8 mouse cellular contexts compared by ENCODE assay signal in genomic region chr6:32710208-32710607, GRCm38 (mm10).
DNase-seq lines count a peak whose midpoint lies in the region; ATAC-seq and TF ChIP-seq lines count a peak whose summit lies in the region.

No protein-coding gene starts in this region.

- peaks cover 85% of the 10 kb centered on the region for H3K27me3 ChIP-seq in CH12.LX (replicated peaks)
- no peaks in the 10 kb centered on the region for H3K27me3 ChIP-seq in hindbrain, embryonic 15.5 days

- DNase-seq in frontal cortex, postnatal 10 days (ENCODE audit: low spot score in 2 of 2), result no peak
- DNase-seq in CH12.LX (ENCODE audit: extremely low read depth), result peak; percentile 24
- DNase-seq in embryo, embryonic 9.5 days (ENCODE audit: extremely low spot score), result peak; percentile 67
- DNase-seq in lung, postnatal 36 days, result peak; percentile 21
- no peak for DNase-seq in left cerebral cortex, adult 2 months (ENCODE audit: extremely low spot score in 1 of 2, low spot score in 2 of 2)
- DNase-seq in layer of hippocampus, postnatal 14 days (ENCODE audit: low spot score in 2 of 2), result no peak

- TF ChIP-seq CTCF in CH12.LX (conservative IDR thresholded peaks at IDR 0.05 in 1 of 2, IDR thresholded peaks at IDR 0.05 in 1 of 2; ENCODE audit: low read depth in 2 of 2, low read length in 2 of 2), result no peak
- no peak for TF ChIP-seq CTCF in left cerebral cortex, adult 2 months (IDR thresholded peaks at IDR 0.05)

- TF ChIP-seq RAD21 in CH12.LX (IDR thresholded peaks at IDR 0.05; ENCODE audit: low read depth, low read length), result no peak

- no peak overlapping the region for H3K27ac ChIP-seq in CH12.LX (ENCODE audit: insufficient read depth, low read depth)
- H3K27ac ChIP-seq in hindbrain, embryonic 15.5 days (replicated peaks), result no peak overlapping the region
- no peak overlapping the region for H3K27ac ChIP-seq in left cerebral cortex, adult 2 months

- H3K9me3 ChIP-seq in CH12.LX (replicated peaks; ENCODE audit: low read length), result peaks cover 4% of the 10 kb centered on the region
- H3K9me3 ChIP-seq in hindbrain, embryonic 15.5 days, result no peaks in the 10 kb centered on the region

- TF ChIP-seq EP300 in CH12.LX (IDR thresholded peaks at IDR 0.05; ENCODE audit: low read length), result no peak

- intact Hi-C loops in left cerebral cortex, adult 2 months (cut with DNase I), result no loop called here

- peak; percentile 43; the same call in 1 of the 2 replicates for ATAC-seq in frontal cortex, adult (ENCODE audit: low TSS enrichment)
- ATAC-seq in hindbrain, embryonic 15.5 days (ENCODE audit: low FRiP score, low read depth), result peak; percentile 65; the same call in 1 of the 2 replicates

- in situ Hi-C loops in CH12.LX (cut with MboI; ENCODE audit: low pct_ligation_motif_present, low pct_unique_long_range_greater_than_20kb, low sequenced_read_pairs), result no loop called here

- WGBS in hindbrain, embryonic 15.5 days, result 12% methylated on average over 10 of the region's 10 CpGs

- no peak overlapping the region for H3K4me2 ChIP-seq in CH12.LX (ENCODE audit: insufficient read depth, low read depth, poor library complexity, severe bottlenecking)
- no peak overlapping the region for H3K4me2 ChIP-seq in hindbrain, embryonic 15.5 days

- H3K9ac ChIP-seq in CH12.LX (ENCODE audit: insufficient read depth, low read depth), result no peak overlapping the region
- no peak overlapping the region for H3K9ac ChIP-seq in hindbrain, embryonic 15.5 days

- H3K36me3 ChIP-seq in CH12.LX (replicated peaks in 1 of 2; ENCODE audit: control insufficient read depth in 1 of 2, insufficient read depth in 1 of 2, low read length in 1 of 2), result no peaks in the 10 kb centered on the region
- no peaks in the 10 kb centered on the region for H3K36me3 ChIP-seq in hindbrain, embryonic 15.5 days

- dilution Hi-C loops in CH12.LX (cut with MboI; ENCODE audit: extremely low pct_ligation_motif_present, extremely low pct_unique_long_range_greater_than_20kb, low sequenced_read_pairs), result no loop called here

- no peaks in the 10 kb centered on the region for H3K79me2 ChIP-seq in CH12.LX (replicated peaks; ENCODE audit: control insufficient read depth, extremely low read depth, insufficient read depth, poor library complexity, severe bottlenecking)

- H3K4me1 ChIP-seq in CH12.LX (ENCODE audit: control insufficient read depth in 1 of 2, insufficient read depth in 2 of 2), result 0 out of 4 replicates have a peak, but pooled peaks cover 0 to 3% of the 10 kb centered on the region in 2 experiments
- peaks cover 7% of the 10 kb centered on the region; the same call in 1 of the 2 replicates for H3K4me1 ChIP-seq in hindbrain, embryonic 15.5 days (replicated peaks)

- no peak overlapping the region for H3K4me3 ChIP-seq in CH12.LX (replicated peaks in 1 of 3; ENCODE audit: low read depth in 2 of 3, low read length in 2 of 3, poor library complexity in 1 of 3)
- H3K4me3 ChIP-seq in hindbrain, embryonic 15.5 days, result no peak overlapping the region
- H3K4me3 ChIP-seq in left cerebral cortex, adult 2 months, result no peak overlapping the region

- no peak for TF ChIP-seq POLR2A in CH12.LX (IDR thresholded peaks at IDR 0.05; ENCODE audit: low read depth, low read length)

TF ChIP-seq in CH12.LX, 34 proteins besides CTCF, POLR2A, EP300 and RAD21:
- no peak for TF ChIP-seq ZKSCAN1 (IDR thresholded peaks at IDR 0.05; ENCODE audit: borderline replicate concordance, low read depth, low read length)
- no peak for TF ChIP-seq MAFK (IDR thresholded peaks at IDR 0.05; ENCODE audit: insufficient replicate concordance, low read length)
- TF ChIP-seq MXI1 (IDR thresholded peaks at IDR 0.05; ENCODE audit: low read depth, low read length), result no peak
- TF ChIP-seq NELFE (IDR thresholded peaks at IDR 0.05; ENCODE audit: low read depth, low read length), result no peak
- no peak for TF ChIP-seq RCOR1 (conservative IDR thresholded peaks at IDR 0.05; ENCODE audit: low read depth, low read length)
- TF ChIP-seq UBTF (IDR thresholded peaks at IDR 0.05; ENCODE audit: low read depth, low read length), result no peak
- no peak for TF ChIP-seq KAT2A (IDR thresholded peaks at IDR 0.05; ENCODE audit: insufficient replicate concordance, low read length)
- TF ChIP-seq MAZ (IDR thresholded peaks at IDR 0.05; ENCODE audit: low read depth, low read length), result no peak
- TF ChIP-seq GABPA (IDR thresholded peaks at IDR 0.05; ENCODE audit: insufficient replicate concordance, low read depth, low read length), result no peak
- TF ChIP-seq ZMIZ1 (IDR thresholded peaks at IDR 0.05; ENCODE audit: low read depth, low read length), result no peak
- TF ChIP-seq POLR2AphosphoS2 (IDR thresholded peaks at IDR 0.05; ENCODE audit: low read depth, low read length), result no peak

Comparison
In these comparisons a context has a peak if more than half of its experiments do, and no peak if none do; other contexts are left out.
1. DNase-seq: peak in CH12.LX (single experiment), embryo, embryonic 9.5 days (single experiment) and lung, postnatal 36 days (single experiment); none in frontal cortex, postnatal 10 days (0 of 2), left cerebral cortex, adult 2 months (0 of 2) and layer of hippocampus, postnatal 14 days (0 of 2).